Mouse (Mus musculus): ENCODE data around the gene Fank1.

Fank1 gene

DNA sequence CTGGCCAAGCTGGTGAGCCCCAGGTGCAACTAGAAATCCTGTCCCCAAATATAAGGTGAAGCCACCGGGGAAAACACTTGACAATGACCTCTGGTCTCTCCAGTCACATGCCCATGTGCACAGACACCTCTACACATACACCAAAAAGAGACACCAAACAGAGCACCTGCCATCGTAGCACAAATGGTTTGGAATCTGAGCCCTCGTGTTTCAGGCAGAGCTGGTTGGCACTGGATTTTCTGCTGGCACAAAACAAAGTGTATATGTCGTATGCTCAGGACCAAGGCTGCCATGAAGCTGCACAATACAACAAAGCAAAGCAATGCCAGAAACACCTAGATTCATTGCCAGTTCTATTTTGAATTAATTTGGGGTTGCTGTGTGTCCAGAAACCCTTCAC, 8.6 kb upstream of the Fank1 start:
- no peak for DNase-seq (ENCODE audit: low read depth, low spot score)

DNA sequence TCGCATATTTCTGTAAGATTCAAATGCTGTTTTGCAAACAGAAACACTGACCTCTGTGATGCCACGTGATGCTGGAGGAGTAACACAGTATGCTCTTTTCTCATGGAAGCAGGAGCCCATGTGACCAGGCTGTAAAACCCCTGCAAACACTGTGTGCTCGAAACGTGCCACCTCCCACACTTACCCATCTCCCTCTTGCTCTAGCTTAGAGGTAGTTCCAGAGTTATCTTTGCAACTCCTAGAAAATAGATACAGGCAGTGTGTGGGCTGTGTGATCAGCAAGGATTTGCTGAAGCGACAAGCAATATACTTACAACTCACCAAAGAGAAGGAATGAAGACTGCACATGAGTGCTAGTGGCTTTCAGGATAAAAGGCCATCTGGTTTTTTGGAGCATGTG, 8.1 kb upstream of the Fank1 start:
- DNase-seq (ENCODE audit: low read depth, low spot score), result no peak

DNA sequence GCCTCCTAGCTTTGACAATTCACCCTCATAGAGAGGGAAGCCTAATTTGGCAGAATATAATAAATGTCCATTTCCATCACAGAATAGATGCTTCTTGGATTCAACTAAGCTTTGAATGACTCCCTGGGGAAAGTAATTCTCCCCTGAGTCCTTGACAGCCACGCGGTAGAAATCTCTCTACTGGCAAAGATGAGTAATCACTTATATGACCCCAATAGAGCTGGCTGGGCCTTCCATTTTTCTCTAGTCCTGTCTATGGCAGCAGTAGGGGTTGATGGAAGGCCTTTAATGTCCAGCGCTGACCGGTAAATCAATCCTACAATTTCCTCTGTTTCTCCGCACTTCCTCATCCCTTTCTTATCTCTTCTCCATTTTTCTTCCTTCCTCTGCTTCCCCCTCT, 1.5 kb upstream of the Fank1 start:
- DNase-seq (ENCODE audit: low read depth, low spot score), result no peak

DNA sequence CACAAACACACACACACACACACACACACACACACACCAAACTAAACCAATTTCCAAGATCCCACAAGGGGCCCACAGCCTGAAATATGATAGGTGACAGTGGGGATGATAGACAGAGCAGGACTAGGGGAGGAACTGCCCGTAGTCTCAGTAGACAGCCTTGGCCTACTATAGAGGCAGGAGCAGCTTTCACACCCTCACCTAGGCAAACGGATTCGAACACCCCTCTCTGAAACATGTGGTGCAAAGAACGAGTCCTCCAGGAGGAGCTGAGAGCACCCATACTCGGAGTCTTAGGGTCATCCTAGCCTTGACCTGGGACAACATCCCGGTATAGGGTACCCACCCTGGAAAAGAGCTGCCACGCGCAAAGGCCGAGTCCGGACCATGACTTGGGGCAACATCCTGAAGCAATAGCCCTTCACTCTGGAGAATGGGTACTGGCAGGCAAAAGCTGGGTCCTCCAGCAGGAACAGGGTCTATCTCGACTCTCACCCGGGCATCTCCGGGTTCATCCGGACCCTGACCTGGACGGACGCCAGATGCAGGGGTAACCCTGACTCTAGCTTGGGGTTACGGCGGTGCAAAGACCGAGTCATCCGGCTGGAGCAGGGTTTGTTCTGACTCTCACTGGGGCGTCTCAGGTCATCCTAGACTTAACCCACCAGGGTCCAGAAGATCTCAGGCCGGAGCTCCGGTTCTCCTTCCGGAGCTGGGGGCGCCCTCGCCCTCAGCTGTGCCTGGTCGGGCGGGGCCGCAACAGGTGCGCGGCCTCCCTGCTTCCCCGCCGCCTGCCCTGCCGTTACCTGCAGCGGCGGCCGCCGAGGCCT, 650 bp upstream of the Fank1 start:
- DNase-seq (ENCODE audit: low read depth, low spot score), result no peak

DNA sequence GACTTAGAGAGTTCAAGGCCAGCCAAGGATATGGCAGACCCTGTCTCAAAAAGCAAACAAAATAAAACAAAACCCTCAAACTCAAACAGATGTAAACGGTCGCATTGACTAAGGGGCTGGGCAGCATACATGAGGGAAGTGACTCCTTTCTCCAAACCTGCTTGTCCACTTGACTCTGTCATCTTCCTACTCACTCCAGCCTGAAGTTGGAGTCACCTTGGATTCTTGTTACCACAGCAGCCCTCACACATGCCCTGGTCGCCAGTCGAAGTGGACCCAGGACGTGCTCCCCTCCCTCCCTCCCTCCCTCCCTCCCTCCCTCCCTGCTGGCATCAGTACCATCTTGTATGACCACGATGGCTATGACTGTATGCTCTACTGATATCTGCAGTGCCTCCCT, 4.9 kb downstream of the Fank1 start:
- no peak for DNase-seq (ENCODE audit: low read depth, low spot score)

DNA sequence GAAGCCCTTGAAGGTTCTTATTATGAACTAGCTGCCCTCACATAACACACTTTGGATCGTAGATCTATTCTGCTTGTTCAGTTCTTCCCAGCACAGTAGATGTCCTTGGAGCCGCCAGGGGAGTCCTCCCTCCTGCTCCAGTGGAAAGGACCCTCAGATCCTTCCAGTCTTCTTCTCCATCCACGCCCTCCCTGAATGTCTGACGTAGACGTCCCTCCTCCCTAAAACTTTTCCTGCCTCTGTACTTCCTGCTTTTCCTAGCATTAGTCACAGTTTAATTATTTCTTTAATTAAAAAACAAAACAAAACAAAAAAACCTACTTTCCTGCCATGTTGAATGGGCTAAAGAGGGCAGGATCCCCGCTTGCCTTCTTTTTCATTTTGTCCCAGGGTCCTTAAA, 5.3 kb downstream of the Fank1 start:
- no peak for DNase-seq (ENCODE audit: low read depth, low spot score)

DNA sequence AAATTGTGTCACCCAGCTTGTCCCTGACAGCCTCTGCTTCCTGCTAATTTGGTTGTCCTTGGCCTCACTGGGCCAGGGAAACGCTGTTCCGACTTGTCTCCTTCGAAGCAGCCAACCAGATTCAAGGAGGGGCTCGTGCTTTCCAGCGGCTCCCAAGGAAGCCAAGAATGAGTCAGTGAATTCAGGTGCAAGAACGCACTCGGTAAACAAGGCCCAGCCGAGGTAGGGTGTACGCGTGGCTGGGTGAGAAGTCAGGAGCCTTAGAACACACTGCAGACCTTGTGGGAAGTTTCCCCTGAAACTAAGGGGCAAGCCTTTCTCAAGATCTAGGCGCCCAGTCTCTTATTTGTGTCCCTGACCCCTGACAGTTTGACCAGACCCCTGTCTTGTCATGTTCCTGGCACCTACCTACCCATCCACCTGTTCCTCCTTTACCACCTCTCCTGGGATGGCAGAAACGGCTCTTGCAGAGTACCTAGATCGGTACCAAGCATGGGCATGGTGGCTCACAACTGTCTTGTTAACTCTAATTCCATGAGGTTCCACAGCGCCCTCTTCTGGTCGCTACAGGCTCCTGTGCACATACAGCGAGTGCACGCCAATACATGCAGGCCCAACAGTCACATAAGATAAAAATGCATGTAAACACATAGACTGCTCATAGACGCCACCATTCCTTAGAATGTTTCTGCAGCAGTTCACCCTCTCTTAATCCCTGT, 6.2 kb downstream of the Fank1 start, which contains the start of gene Dhx32:
Dhx32 (minus strand) TSS at position 10 of the 719 bp plus-strand sequence.
- DNase-seq (ENCODE audit: low read depth, low spot score), result peak; percentile 59

DNA sequence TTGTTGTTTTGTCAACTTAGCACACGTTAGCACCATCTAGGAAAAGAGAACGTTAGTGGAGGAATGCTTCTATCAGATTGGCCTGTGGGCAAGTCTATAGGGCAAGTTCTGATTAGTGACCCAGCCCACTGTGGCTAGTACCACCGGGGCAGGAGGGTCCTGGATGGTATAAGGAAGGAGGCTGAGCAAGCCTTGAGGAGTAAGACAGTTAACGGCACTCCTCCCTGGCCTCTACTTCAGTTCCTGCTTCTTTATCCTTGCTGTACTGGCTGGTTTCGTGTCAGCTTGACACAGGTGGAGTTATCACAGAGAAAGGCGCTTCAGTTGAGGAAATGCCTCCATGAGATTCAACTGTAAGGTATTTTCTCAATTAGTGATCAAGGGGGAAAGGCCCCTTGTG, 10.9 kb downstream of the Fank1 start:
- DNase-seq (ENCODE audit: low read depth, low spot score), result no peak

DNA sequence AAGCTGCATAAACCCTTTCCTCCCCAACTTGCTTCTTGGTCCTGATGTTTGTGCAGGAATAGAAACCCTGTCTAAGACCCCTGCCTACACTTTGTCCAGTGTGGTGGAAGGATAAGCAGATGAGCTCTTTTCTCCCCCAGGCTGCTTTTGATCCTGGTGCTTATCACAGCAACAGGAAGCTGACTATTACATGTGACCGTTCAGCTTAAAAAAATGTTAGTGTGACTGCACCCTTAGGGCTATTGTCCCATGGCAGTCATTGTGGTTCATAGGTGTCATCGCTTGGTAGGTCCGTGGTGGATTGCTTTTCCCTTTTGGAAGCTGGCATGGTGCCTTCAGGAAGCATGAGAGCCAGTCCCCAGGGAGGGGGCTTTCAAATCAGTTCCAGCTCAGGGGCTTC, 11.5 kb downstream of the Fank1 start:
- DNase-seq (ENCODE audit: low read depth, low spot score), result no peak

DNA sequence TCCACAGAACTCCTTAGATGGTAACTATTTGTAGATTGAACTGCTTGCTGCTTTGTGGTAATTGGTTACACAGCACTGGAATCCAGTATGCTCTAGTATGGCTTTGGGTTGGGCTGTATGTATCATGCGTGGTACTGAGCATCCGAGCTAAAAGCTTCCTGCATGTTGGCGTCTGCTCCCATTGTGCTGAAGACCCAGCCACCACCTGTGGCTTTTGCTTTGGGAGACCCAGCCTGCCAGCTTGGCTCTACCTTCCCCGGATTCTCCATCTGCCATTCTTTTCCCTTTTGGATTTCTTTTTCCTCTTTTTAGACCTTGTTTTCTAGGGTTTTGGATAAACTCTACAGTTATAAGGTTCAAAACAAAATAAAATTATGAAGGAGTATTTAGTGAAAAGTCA, 13.5 kb downstream of the Fank1 start:
- DNase-seq (ENCODE audit: low read depth, low spot score), result no peak

DNA sequence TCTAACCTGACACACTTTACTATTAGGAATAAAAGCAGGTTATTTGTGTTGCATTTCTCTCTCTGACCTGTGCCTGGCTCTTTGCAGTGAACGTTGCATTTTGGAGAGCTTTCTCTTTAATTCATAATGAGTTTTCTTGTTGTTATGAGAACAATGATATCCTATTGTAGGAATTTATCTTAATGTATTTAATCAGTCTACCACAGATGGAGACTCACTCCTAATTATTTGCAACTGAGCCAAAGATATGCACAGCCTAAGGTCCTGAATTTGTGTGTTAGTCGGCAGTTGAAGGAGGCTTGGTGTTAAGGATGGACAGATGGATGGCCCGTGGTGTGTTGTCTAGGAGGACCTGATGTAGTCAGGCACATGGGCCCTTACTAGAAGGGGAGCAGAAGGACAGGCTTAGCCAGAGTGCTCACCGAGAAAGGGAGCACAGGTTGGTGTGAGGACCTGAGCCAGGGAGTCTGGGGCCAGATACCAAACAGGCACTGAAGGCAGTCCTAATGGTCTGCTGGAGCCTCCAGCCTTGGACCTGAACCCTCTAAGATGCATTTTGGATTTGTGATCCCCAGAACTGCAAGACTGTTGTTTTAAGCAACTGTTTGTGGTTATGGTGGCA, 14.1 kb downstream of the Fank1 start:
- no peak for DNase-seq (ENCODE audit: low read depth, low spot score)

DNA sequence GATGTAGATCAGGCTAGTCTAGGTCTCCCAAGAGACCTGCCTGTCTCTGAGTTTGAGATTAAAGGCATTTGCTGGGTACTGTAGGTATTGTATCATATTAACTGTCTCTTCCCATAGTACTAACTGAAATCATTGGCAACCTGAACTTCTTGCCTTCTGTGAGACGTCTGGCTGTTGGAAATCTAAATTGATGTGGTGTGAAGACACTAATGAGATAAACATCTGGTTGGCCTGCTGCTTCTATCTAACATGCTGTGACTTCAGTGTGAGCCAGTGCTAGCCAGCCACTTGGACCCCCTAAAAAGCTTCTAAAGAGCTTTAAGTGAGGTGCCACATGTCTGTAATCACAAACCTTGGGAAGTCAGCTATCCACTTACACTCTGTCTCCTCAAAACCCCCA, 16.1 kb downstream of the Fank1 start:
- no peak for DNase-seq (ENCODE audit: low read depth, low spot score)

DNA sequence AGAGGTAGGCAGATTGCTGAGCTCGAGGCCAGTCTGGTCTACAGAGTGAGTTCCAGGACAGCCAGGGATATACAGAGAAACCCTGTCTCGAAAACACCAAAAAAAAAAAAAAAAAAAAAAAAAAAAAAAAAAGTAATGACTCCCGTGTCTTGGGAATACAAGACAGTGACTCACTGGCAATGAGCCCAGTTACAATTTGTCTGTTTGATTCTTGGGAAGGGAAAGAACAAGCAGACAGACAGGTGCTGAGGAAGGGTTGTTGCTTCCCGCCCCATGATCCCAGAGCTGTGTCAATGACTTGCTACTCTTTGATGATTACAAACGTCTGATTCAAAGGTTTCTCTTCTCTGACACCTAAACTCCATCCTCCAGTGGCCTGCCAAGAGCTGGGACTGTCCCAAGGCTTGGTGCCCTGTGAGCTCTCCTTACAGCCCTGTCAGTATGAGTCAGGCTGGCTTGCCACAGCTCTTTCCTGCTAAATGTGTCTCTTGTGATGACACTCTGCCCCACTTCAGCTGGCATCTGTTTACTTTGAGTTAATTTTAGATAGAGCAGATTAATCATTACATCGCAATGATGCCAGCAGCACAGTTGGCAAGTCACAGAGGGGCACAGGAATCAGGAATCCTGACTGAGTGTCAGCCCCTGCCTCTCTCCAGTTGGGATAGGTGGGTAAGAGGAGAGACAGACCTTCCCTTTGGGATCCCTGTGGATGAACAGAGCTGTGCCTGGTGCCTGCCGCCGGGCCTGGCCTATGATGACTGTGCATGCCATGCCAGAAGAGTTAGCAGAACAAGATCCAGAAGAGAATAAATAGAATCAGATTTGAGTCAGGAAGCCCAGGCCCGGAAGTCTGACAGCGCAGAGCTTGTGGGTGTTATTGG, 16.8 kb downstream of the Fank1 start:
- no peak for DNase-seq (ENCODE audit: low read depth, low spot score)

DNA sequence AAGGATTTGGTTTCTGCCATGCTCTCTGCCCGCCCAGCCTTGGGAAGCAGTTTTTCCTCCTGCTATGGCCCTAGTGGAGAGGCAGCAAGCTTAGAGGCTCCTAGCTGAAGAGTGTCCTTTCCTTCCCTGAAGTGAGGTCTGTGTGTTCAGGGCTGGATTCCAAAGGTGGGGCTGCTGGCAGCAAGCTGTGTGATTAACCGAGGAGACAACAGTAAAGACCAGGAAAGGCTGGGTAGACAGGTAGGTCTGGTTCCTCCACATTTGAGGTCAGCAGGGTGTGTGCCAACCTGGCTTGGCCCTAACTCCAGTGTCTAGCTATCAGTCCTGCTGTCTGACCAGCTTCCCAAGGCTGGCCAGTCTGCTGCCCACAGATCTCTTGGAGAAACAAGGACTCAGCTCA, 18.1 kb downstream of the Fank1 start:
- no peak for DNase-seq (ENCODE audit: low read depth, low spot score)

DNA sequence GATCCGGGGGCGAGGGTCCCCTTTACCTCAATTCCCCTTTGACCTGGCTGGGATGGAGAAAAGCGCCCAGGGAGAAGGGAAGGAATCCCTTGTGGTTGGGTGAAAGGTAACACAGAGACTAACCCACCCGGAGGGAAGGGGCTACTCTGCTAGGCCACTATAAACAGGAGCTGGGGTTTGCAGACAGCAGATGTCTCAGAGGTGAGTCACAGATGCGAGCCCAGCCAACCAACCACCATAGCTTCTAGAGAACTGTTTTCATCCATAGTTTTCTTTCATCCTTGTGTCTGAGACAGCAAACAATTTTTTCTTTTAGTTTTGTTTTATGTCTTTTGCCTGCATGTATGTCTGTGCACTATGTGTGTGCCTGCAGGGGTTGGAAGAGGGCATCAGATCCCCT, 23.3 kb downstream of the Fank1 start:
- no peak for DNase-seq (ENCODE audit: low read depth, low spot score)

DNA sequence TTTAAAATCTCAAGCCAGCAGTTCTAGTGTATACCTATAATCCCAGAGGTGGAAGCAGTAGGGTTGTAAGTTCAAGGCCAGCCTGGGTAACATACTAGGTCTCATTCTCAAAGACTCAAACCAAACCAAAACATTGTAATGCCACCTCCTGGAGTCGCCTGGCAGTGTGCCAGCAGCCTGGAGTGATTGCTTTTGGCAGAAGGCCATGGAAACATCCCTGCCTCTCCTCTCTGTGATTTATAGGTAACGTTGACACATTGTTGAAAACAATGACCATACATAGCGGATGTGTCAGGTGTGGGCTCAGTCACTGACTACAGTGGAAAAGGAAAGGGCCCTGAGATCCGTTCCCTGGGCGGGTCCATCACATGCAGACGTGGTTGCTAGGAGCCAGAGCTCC, 25.2 kb downstream of the Fank1 start:
- DNase-seq (ENCODE audit: low read depth, low spot score), result no peak

DNA sequence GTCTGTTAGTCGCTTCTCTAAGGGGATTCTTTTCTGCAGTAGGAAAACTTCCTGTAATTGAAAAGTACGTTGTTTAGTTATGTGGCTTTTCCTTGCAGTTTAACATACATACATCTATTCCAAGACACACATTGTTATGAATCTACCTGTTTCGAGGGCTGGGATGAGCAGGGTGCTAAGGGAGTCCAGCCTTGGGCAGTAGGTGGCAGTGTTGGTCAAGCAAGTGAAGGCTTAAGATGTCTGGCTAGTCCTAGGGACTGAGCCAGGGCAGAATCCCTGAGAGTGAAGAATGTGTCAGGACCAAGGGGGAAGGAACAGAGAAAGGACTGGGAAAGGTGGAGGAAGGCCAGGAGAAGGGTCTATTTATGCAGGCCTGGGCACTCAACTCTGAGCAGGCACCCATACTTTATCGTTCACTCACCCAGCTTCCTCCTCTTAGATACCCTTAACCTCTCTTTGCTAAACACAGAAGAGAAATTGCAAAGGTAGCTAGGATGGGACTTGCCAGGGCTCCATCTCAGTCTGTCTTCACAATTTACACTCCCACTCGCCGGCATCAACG, 29.0 kb downstream of the Fank1 start:
- peak; percentile 27 for DNase-seq (ENCODE audit: low read depth, low spot score)

DNA sequence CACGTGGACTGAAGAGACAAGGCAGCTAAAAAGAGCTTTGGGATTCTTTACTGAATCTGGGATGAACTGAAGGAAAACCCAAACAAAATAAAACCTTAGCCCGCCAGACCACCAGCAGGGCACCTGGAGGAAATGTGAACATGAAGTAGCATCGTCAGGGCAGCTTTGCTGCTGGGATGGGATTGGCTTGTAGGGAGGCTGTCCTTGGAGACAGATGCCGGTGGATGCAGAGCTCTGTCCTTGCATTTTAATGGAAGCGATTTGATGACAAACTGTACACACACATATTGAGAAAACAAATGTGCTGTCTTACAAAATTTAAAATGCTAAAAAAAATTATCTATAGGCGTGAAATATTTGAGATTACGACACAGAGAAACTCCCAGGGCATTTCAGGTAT, 36.3 kb downstream of the Fank1 start:
- no peak for DNase-seq (ENCODE audit: low read depth, low spot score)

DNA sequence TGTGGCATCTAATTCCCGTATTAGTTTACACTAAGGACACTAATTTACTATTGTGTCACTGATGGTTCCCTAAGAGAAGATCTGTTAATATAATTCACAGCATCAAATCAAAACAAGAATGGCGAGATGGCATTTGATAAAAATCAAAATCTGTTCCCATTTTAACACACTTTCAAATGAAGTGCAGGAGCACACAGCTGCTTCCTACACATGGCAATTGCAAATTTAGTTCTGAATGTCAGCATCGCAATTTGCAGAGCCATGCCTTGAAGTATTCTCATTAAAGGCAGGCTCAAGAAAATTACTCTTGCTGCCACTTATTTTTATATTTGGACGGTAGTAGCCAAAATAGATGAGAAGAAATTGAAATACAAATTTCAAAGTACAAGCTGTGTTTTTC, 36.7 kb downstream of the Fank1 start:
- no peak for DNase-seq (ENCODE audit: low read depth, low spot score)

DNA sequence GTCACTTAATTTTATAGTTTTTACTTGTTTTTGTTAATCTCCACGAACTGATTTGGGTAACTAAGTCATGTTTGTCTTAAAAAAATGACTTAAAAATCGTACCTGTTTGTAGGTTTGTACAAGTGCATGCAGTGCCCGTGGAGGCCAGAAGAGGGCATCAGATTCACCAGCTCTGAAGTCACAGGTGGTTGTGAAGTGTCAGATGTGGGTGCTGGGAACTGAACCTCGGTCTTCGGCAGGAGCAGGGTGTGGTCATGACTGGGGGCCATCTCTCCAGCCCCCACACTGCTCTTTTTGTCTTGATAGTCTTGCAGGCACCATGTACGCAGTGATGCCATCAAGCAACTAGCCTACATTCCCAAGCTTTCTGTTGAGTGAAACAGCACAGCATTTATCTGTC, 47.1 kb downstream of the Fank1 start:
- DNase-seq (ENCODE audit: low read depth, low spot score), result peak; percentile 8

DNA sequence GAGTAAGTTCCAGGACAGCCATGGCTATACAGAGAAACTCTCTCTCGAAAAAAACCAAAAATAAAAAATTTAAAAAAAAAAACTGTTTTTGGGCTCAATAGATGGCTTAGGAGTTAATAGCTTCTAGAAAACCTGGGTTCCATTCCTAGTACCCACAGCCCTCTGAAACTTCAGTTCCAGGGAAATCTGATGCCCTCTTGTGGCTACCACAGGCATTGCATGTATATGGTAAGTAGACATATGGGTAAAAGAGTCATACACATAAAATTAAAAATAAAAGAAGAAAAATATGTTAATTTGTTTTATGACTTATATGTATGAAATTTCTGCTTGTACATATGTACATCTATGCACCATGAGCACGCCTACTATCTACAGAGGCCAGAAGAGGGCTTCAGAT, 47.9 kb downstream of the Fank1 start:
- DNase-seq (ENCODE audit: low read depth, low spot score), result peak; percentile 38

Data from CD4-positive, CD25-positive, alpha-beta regulatory T cell, adult 2 months (primary cell).